Mouse (Mus musculus) ovary, postnatal 36 days (tissue): ENCODE measurements around the gene Sumo1.

Source experiments
- DNase-seq: peaks from one replicate; pipeline ENCODE4 v3.0.0; 2022; ENCODE audit warnings: low spot score, mixed read lengths

Gene Sumo1

GRCm38 (mm10) chr1:59549036-59549675, 121.5 kb downstream of the Sumo1 start:
- DNase-seq: no peak

DNA sequence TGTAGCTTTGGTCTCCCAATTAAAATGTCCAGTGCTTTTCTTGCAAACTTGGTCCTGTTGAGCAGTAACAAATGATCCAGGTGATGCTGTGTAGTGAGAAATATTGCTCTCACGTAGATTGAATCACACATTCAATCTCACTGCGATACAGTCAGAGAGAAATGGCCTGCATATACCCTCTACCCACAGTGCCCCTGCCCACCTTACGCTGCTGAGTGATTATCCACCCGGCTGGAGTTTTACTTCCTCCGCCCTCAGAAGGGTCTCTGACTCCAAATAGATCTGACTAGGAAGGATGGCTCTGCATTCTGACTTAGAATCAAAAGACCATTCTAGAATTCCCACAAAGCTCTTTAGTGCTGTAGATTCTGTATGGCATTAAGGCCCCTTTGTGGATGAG, 122.1 kb downstream of the Sumo1 start:
- no peak for DNase-seq

DNA sequence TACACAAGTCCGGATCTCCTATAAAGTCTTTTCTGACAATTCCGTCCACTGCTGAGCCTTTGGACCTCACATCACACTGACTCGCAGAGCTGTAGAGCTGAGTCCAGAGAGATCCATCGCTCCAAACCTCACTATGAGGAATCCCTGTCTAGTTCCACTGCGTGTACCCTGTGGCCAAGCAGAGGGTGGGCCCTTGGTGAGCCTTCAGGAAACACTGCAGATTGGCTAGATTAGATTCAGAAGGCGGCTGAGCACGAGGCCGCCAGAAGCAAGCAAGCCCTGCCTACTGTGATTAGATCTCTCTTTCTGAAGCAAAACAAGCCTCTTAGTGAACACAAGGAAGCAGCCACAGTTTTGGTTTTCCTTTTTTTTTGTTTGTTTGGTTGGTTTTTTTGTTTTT, 126.7 kb downstream of the Sumo1 start:
- DNase-seq: no peak

DNA sequence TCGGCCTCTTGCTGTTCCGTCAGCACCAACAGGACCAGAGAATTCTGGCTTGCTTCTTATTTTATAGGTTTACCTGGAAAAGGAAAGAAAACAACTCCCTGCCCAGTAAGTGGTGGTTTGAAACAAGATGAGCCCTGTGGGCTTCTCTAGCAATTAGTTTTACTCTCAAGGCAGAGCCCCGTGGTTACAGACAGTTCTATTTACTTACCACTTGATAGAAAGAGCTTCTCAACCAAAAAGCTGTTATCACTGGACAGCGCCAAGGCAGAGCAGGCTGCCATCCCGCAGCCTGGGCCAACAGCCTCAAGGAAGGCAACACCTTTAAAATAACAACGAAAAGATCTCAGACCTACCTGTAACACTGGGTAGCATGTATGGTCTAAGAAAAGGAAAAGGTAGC, 128.4 kb downstream of the Sumo1 start:
- no peak for DNase-seq

DNA sequence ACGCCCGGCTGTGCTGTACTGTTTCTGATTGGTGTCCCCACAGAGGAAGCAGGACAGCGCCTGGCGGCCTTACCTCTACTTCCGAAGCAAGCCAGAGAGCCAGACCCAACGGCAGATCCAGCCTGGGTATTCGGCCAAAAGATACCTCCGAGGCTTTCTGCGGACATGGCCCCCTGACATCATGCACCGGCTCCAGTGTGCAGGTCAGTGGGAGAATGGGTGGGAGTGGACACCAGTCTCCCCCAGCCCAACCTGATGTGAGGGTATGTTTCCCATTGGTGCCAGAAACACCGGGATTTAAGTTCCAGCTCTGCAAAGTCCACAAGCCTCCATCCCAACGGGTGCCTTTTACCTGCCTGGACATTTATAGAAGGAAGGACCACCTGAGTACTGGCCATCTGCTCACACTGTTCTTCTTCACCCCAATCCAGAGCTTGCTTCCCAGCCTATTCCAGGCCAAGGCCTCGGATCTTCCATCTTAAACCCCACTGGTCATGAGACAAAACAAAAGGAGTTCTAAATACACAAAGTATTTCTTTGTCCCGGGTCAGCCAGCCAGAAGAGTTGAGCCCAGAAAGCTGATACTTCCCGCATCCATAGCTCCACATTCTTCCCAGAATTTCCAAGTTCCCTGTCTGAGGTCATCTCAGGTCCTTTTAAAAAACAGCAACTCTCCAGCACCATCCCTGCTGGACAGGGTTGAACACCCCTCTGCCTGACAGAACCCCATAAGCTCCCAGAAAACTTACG, 129.2 kb downstream of the Sumo1 start:
- DNase-seq: no peak

DNA sequence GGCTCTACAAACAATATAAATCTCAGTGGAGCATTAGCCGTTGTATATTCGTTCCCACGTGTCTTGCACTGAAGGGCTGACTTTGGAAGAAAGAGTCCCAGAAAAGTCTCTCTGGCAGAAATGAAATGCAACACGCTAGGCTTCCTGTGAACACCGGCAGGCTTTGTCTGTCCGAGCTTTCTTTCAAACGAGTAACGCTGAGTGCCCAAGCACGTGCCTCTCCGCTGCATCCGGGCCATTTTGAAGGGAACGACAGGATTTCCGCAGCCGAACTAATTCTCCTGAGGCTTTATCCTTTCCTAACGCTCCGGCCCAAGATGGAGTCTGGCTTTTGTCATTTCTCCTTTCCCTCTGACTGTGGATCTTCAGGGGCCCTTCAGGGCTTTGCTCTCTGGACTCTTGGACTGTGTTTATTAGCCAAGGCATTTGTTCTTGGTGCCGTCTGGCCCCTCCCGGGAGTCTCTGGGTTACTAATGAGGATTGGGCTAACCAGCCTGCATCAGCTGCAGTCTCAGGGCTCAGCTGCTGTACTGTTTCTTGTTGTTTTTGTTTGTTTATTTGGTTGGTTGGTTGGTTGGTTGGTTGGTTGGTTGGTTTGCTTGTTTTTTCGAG, 130.0 kb downstream of the Sumo1 start:
- DNase-seq: no peak

DNA sequence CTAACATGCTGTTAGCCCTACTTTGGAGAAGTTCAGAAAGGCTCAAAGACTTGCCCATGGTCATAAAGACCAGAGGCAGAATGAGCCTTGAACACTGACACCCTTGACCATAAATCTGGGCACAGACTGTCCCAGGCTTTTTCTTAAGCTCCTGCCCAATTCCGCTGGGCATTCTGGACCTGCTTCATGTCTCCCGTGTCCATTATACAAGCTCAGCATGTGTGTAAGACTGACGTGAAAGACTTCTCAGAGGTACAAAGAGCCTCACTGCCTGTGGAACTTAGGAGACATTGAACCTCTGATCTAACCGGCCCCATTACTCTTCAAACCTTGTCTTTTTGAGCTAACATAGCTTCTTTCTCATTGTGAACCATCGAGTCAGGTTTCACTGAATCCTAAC, 132.3 kb downstream of the Sumo1 start:
- DNase-seq: no peak
